Mouse (Mus musculus): Measurements from ENCODE around the gene Flnb. TPM values are rescaled to one million over a fixed set of nuclear protein-coding genes. Genes with fewer than 3 reads are reported as not detected.

Flnb gene
- polyA plus RNA-seq, 1 experiment from 2014 or later, result 12.0 TPM

GRCm38 (mm10) chr14:7867224-7867623, 49.5 kb downstream of the Flnb start:
- WGBS, result 92% methylated on average over 7 of the region's 7 CpGs
- Histone ChIP-seq H3K27me3 (ENCODE audit: control insufficient read depth, insufficient read depth, low read length) (no peaks in the 10 kb centered on the region), H3K4me1 (ENCODE audit: control insufficient read depth, insufficient read depth, low read length) (no peaks in the 10 kb centered on the region), H3K4me3 (ENCODE audit: low read depth, low read length) (no peak overlapping the region), H3K36me3 (ENCODE audit: control insufficient read depth, insufficient read depth, low read length) (no peaks in the 10 kb centered on the region), H3K9me3 (ENCODE audit: control insufficient read depth, low read length) (no peaks in the 10 kb centered on the region), H3K9ac (ENCODE audit: low read length) (no peak overlapping the region), H3K4me2 (no peak overlapping the region), H3K27ac (ENCODE audit: low read depth, low read length) (no peak overlapping the region)
- ATAC-seq (ENCODE audit: low FRiP score) (no peak), DNase-seq (ENCODE audit: low spot score, missing footprints) (no peak)

GRCm38 (mm10) chr14:7867841-7868240, 50.1 kb downstream of the Flnb start:
- Histone ChIP-seq H3K4me3 (ENCODE audit: low read depth, low read length) (no peak overlapping the region), H3K27ac (ENCODE audit: low read depth, low read length) (no peak overlapping the region), H3K4me2 (no peak overlapping the region), H3K9ac (ENCODE audit: low read length) (no peak overlapping the region), H3K9me3 (ENCODE audit: control insufficient read depth, low read length) (no peaks in the 10 kb centered on the region), H3K4me1 (ENCODE audit: control insufficient read depth, insufficient read depth, low read length) (no peaks in the 10 kb centered on the region), H3K27me3 (ENCODE audit: control insufficient read depth, insufficient read depth, low read length) (no peaks in the 10 kb centered on the region), H3K36me3 (ENCODE audit: control insufficient read depth, insufficient read depth, low read length) (no peaks in the 10 kb centered on the region)
- DNase-seq (ENCODE audit: low spot score, missing footprints) (no peak), ATAC-seq (ENCODE audit: low FRiP score) (no peak)
- 86% methylated on average over 3 of the region's 3 CpGs for WGBS

GRCm38 (mm10) chr14:7869796-7870195, 52.0 kb downstream of the Flnb start:
- no peak overlapping the region for H3K9ac ChIP-seq (ENCODE audit: low read length)
- H3K9me3 ChIP-seq (ENCODE audit: control insufficient read depth, low read length), result no peaks in the 10 kb centered on the region
- no peak overlapping the region for H3K4me3 ChIP-seq (ENCODE audit: low read depth, low read length)
- DNase-seq (ENCODE audit: low spot score, missing footprints), result no peak
- H3K4me2 ChIP-seq, result no peak overlapping the region
- H3K4me1 ChIP-seq (ENCODE audit: control insufficient read depth, insufficient read depth, low read length), result no peaks in the 10 kb centered on the region
- H3K27me3 ChIP-seq (ENCODE audit: control insufficient read depth, insufficient read depth, low read length), result no peaks in the 10 kb centered on the region
- no peak for ATAC-seq (ENCODE audit: low FRiP score)
- 97% methylated on average over 6 of the region's 6 CpGs for WGBS
- no peaks in the 10 kb centered on the region for H3K36me3 ChIP-seq (ENCODE audit: control insufficient read depth, insufficient read depth, low read length)
- no peak overlapping the region for H3K27ac ChIP-seq (ENCODE audit: low read depth, low read length)

GRCm38 (mm10) chr14:7873552-7873951, 55.8 kb downstream of the Flnb start:
- H3K27ac ChIP-seq (ENCODE audit: low read depth, low read length), result no peak overlapping the region
- no peaks in the 10 kb centered on the region for H3K9me3 ChIP-seq (ENCODE audit: control insufficient read depth, low read length)
- H3K4me2 ChIP-seq, result no peak overlapping the region
- no peaks in the 10 kb centered on the region for H3K36me3 ChIP-seq (ENCODE audit: control insufficient read depth, insufficient read depth, low read length)
- ATAC-seq (ENCODE audit: low FRiP score), result no peak
- no peaks in the 10 kb centered on the region for H3K27me3 ChIP-seq (ENCODE audit: control insufficient read depth, insufficient read depth, low read length)
- H3K9ac ChIP-seq (ENCODE audit: low read length), result no peak overlapping the region
- DNase-seq (ENCODE audit: low spot score, missing footprints), result no peak
- H3K4me3 ChIP-seq (ENCODE audit: low read depth, low read length), result no peak overlapping the region
- no peaks in the 10 kb centered on the region for H3K4me1 ChIP-seq (ENCODE audit: control insufficient read depth, insufficient read depth, low read length)
- 88% methylated on average over 2 of the region's 2 CpGs for WGBS

GRCm38 (mm10) chr14:7874495-7874894, 56.7 kb downstream of the Flnb start:
- ATAC-seq (ENCODE audit: low FRiP score) (no peak), DNase-seq (ENCODE audit: low spot score, missing footprints) (no peak)
- no peak overlapping the region for H3K4me2 ChIP-seq
- H3K27ac ChIP-seq (ENCODE audit: low read depth, low read length), result no peak overlapping the region
- H3K9ac ChIP-seq (ENCODE audit: low read length), result no peak overlapping the region
- H3K4me3 ChIP-seq (ENCODE audit: low read depth, low read length), result no peak overlapping the region
- H3K4me1 ChIP-seq (ENCODE audit: control insufficient read depth, insufficient read depth, low read length), result no peaks in the 10 kb centered on the region
- 90% methylated on average over 4 of the region's 4 CpGs for WGBS
- H3K36me3 ChIP-seq (ENCODE audit: control insufficient read depth, insufficient read depth, low read length), result no peaks in the 10 kb centered on the region
- no peaks in the 10 kb centered on the region for H3K9me3 ChIP-seq (ENCODE audit: control insufficient read depth, low read length)
- H3K27me3 ChIP-seq (ENCODE audit: control insufficient read depth, insufficient read depth, low read length), result no peaks in the 10 kb centered on the region

- Histone ChIP-seq H3K4me1 (ENCODE audit: control insufficient read depth, insufficient read depth, low read length) (no peaks in the 10 kb centered on the region), H3K4me2 (no peak overlapping the region), H3K27me3 (ENCODE audit: control insufficient read depth, insufficient read depth, low read length) (no peaks in the 10 kb centered on the region), H3K9me3 (ENCODE audit: control insufficient read depth, low read length) (no peaks in the 10 kb centered on the region), H3K4me3 (ENCODE audit: low read depth, low read length) (no peak overlapping the region), H3K27ac (ENCODE audit: low read depth, low read length) (no peak overlapping the region), H3K9ac (ENCODE audit: low read length) (no peak overlapping the region), H3K36me3 (ENCODE audit: control insufficient read depth, insufficient read depth, low read length) (no peaks in the 10 kb centered on the region)
- no peak for ATAC-seq (ENCODE audit: low FRiP score)
- no peak for DNase-seq (ENCODE audit: low spot score, missing footprints)
- WGBS, result 88% methylated on average over 2 of the region's 2 CpGs
Observed at GRCm38 (mm10) chr14:7877957-7878356, 60.2 kb downstream of the Flnb start.

- Histone ChIP-seq H3K4me3 (ENCODE audit: low read depth, low read length) (no peak overlapping the region), H3K36me3 (ENCODE audit: control insufficient read depth, insufficient read depth, low read length) (peaks cover 4% of the 10 kb centered on the region; the same call in 1 of the 2 replicates), H3K9ac (ENCODE audit: low read length) (no peak overlapping the region), H3K27ac (ENCODE audit: low read depth, low read length) (no peak overlapping the region), H3K9me3 (ENCODE audit: control insufficient read depth, low read length) (no peaks in the 10 kb centered on the region), H3K27me3 (ENCODE audit: control insufficient read depth, insufficient read depth, low read length) (no peaks in the 10 kb centered on the region), H3K4me1 (ENCODE audit: control insufficient read depth, insufficient read depth, low read length) (no peaks in the 10 kb centered on the region), H3K4me2 (no peak overlapping the region)
- WGBS, result 91% methylated on average over 6 of the region's 6 CpGs
- ATAC-seq (ENCODE audit: low FRiP score), result no peak
- DNase-seq (ENCODE audit: low spot score, missing footprints), result no peak
Observed at GRCm38 (mm10) chr14:7880389-7880788, 62.6 kb downstream of the Flnb start.

GRCm38 (mm10) chr14:7881533-7881932, 63.8 kb downstream of the Flnb start:
- WGBS, result 91% methylated on average over 11 of the region's 11 CpGs
- Histone ChIP-seq H3K27me3 (ENCODE audit: control insufficient read depth, insufficient read depth, low read length) (no peaks in the 10 kb centered on the region), H3K36me3 (ENCODE audit: control insufficient read depth, insufficient read depth, low read length) (peaks cover 4% of the 10 kb centered on the region; the same call in 1 of the 2 replicates)

GRCm38 (mm10) chr14:7882050-7882449, 64.3 kb downstream of the Flnb start:
- Histone ChIP-seq H3K36me3 (ENCODE audit: control insufficient read depth, insufficient read depth, low read length) (peaks cover 4% of the 10 kb centered on the region; the same call in 1 of the 2 replicates), H3K9ac (ENCODE audit: low read length) (no peak overlapping the region), H3K4me2 (no peak overlapping the region), H3K4me3 (ENCODE audit: low read depth, low read length) (no peak overlapping the region), H3K27me3 (ENCODE audit: control insufficient read depth, insufficient read depth, low read length) (no peaks in the 10 kb centered on the region), H3K9me3 (ENCODE audit: control insufficient read depth, low read length) (no peaks in the 10 kb centered on the region), H3K27ac (ENCODE audit: low read depth, low read length) (no peak overlapping the region), H3K4me1 (ENCODE audit: control insufficient read depth, insufficient read depth, low read length) (peaks cover 2% of the 10 kb centered on the region; the same call in 1 of the 2 replicates)
- no peak for ATAC-seq (ENCODE audit: low FRiP score)
- no peak for DNase-seq (ENCODE audit: low spot score, missing footprints)
- WGBS, result 93% methylated on average over 8 of the region's 8 CpGs

More at GRCm38 (mm10) chr14:7881533-7881932, 63.8 kb downstream of the Flnb start:
- DNase-seq (ENCODE audit: low spot score, missing footprints) (no peak), ATAC-seq (ENCODE audit: low FRiP score) (no peak)
- Histone ChIP-seq H3K27ac (ENCODE audit: low read depth, low read length) (no peak overlapping the region), H3K9ac (ENCODE audit: low read length) (no peak overlapping the region), H3K4me1 (ENCODE audit: control insufficient read depth, insufficient read depth, low read length) (no peaks in the 10 kb centered on the region), H3K9me3 (ENCODE audit: control insufficient read depth, low read length) (no peaks in the 10 kb centered on the region), H3K4me3 (ENCODE audit: low read depth, low read length) (no peak overlapping the region), H3K4me2 (no peak overlapping the region)

Data from midbrain, embryonic 11.5 days (tissue).